Mouse (Mus musculus) embryo, embryonic 11.5 days (tissue): ENCODE results near the gene Gm17509.

Experiments used
- DNase-seq: peaks from one replicate; pipeline ENCODE4 v3.0.0-alpha.2; 2012; ENCODE audit warnings: low read depth, low spot score

Gm17509 gene

GRCm38 (mm10) chr13:117220501-117221321 is at the start of gene Gm17509:
Gene Gm17509, minus strand, starts transcription at chr13:117221075.
- peak; percentile 41 for DNase-seq

- DNase-seq, result no peak
Observed at GRCm38 (mm10) chr13:117267963-117268362, 47.1 kb upstream of the Gm17509 start.

- DNase-seq, result no peak
Observed at GRCm38 (mm10) chr13:117266156-117266555, 45.3 kb upstream of the Gm17509 start.

- DNase-seq, result no peak
Observed at GRCm38 (mm10) chr13:117260704-117261103, 39.8 kb upstream of the Gm17509 start.

GRCm38 (mm10) chr13:117242621-117243020 is 21.7 kb upstream of the Gm17509 start:
- DNase-seq, result no peak

GRCm38 (mm10) chr13:117242063-117242462 is 21.2 kb upstream of the Gm17509 start:
- no peak for DNase-seq

- no peak for DNase-seq
Observed at GRCm38 (mm10) chr13:117237111-117237510, 16.2 kb upstream of the Gm17509 start.

GRCm38 (mm10) chr13:117235530-117236212 is 14.8 kb upstream of the Gm17509 start:
- no peak for DNase-seq

- no peak for DNase-seq
Observed at GRCm38 (mm10) chr13:117234486-117234885, 13.6 kb upstream of the Gm17509 start.

GRCm38 (mm10) chr13:117233808-117234207 is 12.9 kb upstream of the Gm17509 start:
- no peak for DNase-seq

- DNase-seq, result no peak
Observed at GRCm38 (mm10) chr13:117230371-117231110, 9.7 kb upstream of the Gm17509 start.

GRCm38 (mm10) chr13:117225561-117225960 is 4.7 kb upstream of the Gm17509 start:
- DNase-seq, result no peak

- DNase-seq, result no peak
Observed at GRCm38 (mm10) chr13:117224901-117225300, 4.0 kb upstream of the Gm17509 start.

GRCm38 (mm10) chr13:117223125-117223524 is 2.2 kb upstream of the Gm17509 start:
- DNase-seq, result no peak

GRCm38 (mm10) chr13:117219871-117220500 is 889 bp downstream of the Gm17509 start:
- no peak for DNase-seq

GRCm38 (mm10) chr13:117218092-117218491 is 2.8 kb downstream of the Gm17509 start:
- no peak for DNase-seq

GRCm38 (mm10) chr13:117217621-117218020 is 3.3 kb downstream of the Gm17509 start:
- no peak for DNase-seq

- no peak for DNase-seq
Observed at GRCm38 (mm10) chr13:117216752-117217363, 4.0 kb downstream of the Gm17509 start.

- no peak for DNase-seq
Observed at GRCm38 (mm10) chr13:117216126-117216525, 4.7 kb downstream of the Gm17509 start.

- no peak for DNase-seq
Observed at GRCm38 (mm10) chr13:117215481-117215880, 5.4 kb downstream of the Gm17509 start.

GRCm38 (mm10) chr13:117211386-117211875 is 9.4 kb downstream of the Gm17509 start:
- no peak for DNase-seq
